Mouse (Mus musculus): ENCODE data around the gene Vmn1r40. TPM values are rescaled to one million over a fixed set of nuclear protein-coding genes. Genes with fewer than 3 reads are reported as not detected.

Vmn1r40 gene
- total RNA-seq, 2 experiments from 2014 or later: not detected

- DNase-seq: no peak
- intact Hi-C loops (cut with DNase I): no loop called here
Observed at GRCm38 (mm10) chr6:89742811-89743210, 35.5 kb downstream of the Vmn1r40 start.

Other genes starting within 250 kb of the Vmn1r40 start
- gene Chchd6, start 111.9 kb upstream of the Vmn1r40 start, total RNA-seq (2021): 10 to 100 TPM; 14.7 to 15.5 TPM
- gene Txnrd3, start 63.6 kb upstream of the Vmn1r40 start, total RNA-seq (2021): 10 to 100 TPM; 26.1 to 27.1 TPM
- not detected for gene Vmn1r41, start 33.2 kb downstream of the Vmn1r40 start, total RNA-seq (2021)
- gene Vmn1r42, start 168.9 kb downstream of the Vmn1r40 start, total RNA-seq (2021): under 1 TPM in 1 of 2 experiments, not detected in 1; 0.05 TPM
- not detected for gene Vmn1r43, start 168.9 kb downstream of the Vmn1r40 start, total RNA-seq (2021)
- not detected for gene Vmn1r44, start 176.1 kb downstream of the Vmn1r40 start, total RNA-seq (2021)
- not detected for gene Vmn1r45, start 233.1 kb downstream of the Vmn1r40 start, total RNA-seq (2021)